Mouse (Mus musculus): ENCODE measurements around the gene Sh2d1b1. TPM values are rescaled to one million over a fixed set of nuclear protein-coding genes. Genes with fewer than 3 reads are reported as not detected.
A peak's percentile ranks its signal among the peaks of the same experiment; 100 is the strongest.

The Sh2d1b1 gene
- polyA plus RNA-seq, 1 experiment: 3.9 TPM

- peak; percentile 25 for DNase-seq
- TF ChIP-seq POLR2A (IDR thresholded peaks at IDR 0.05; ENCODE audit: borderline replicate concordance, extremely low read depth, low read depth, low read length) (no peak), CTCF (IDR thresholded peaks at IDR 0.05; ENCODE audit: insufficient read depth, low read length) (peak; percentile 24; the same call in 1 of the 2 replicates)
- Histone ChIP-seq H3K4me3 (replicated peaks; ENCODE audit: extremely low read depth, low read depth, low read length) (peak overlapping the region; percentile 19), H3K4me1 (ENCODE audit: control insufficient read depth, insufficient read depth, low read length) (no peaks in the 10 kb centered on the region)
- WGBS: 25% methylated on average over 9 of the region's 9 CpGs
Measured at GRCm38 (mm10) chr1:170292239-170292951, 15.3 kb downstream of the Sh2d1b1 start.

DNA sequence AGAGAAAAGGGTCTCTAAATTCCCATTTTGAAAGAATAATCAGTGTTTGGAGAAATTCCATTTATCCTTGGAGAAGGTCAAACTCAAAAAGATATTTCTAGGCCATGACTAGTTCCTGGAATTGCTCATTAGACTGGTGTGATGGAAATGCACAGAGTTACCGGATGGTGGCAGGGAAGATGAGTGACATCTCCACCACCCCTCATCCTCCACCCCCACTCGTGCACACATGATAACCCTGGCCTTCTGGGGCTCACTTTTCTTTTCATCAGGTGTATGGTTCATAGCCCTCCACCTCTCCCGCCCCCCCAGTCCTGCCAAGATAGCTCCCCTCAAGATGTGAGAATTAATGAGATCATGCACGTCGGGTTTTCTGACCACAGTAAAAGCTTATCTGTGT is 16.1 kb downstream of the Sh2d1b1 start:
- no peak for DNase-seq
- no peak for TF ChIP-seq POLR2A (IDR thresholded peaks at IDR 0.05; ENCODE audit: borderline replicate concordance, extremely low read depth, low read depth, low read length)
- Histone ChIP-seq H3K4me1 (ENCODE audit: control insufficient read depth, insufficient read depth, low read length) (no peaks in the 10 kb centered on the region), H3K4me3 (replicated peaks; ENCODE audit: extremely low read depth, low read depth, low read length) (no peak overlapping the region)
- 89% methylated on average over 5 of the region's 5 CpGs for WGBS

GRCm38 (mm10) chr1:170294786-170295570 is 17.9 kb downstream of the Sh2d1b1 start:
- no peak for DNase-seq
- WGBS: 73% methylated on average over 15 of the region's 15 CpGs
- TF ChIP-seq POLR2A (IDR thresholded peaks at IDR 0.05; ENCODE audit: borderline replicate concordance, extremely low read depth, low read depth, low read length) (no peak), CTCF (IDR thresholded peaks at IDR 0.05; ENCODE audit: insufficient read depth, low read length) (no peak)

GRCm38 (mm10) chr1:170299496-170299895 is 22.4 kb downstream of the Sh2d1b1 start:
- 77% methylated on average over 4 of the region's 4 CpGs for WGBS
- no peak overlapping the region for H3K4me3 ChIP-seq (replicated peaks; ENCODE audit: extremely low read depth, low read depth, low read length)
- TF ChIP-seq POLR2A (IDR thresholded peaks at IDR 0.05; ENCODE audit: borderline replicate concordance, extremely low read depth, low read depth, low read length): no peak
- no peak for TF ChIP-seq CTCF (IDR thresholded peaks at IDR 0.05; ENCODE audit: insufficient read depth, low read length)
- H3K4me1 ChIP-seq (ENCODE audit: control insufficient read depth, insufficient read depth, low read length): no peaks in the 10 kb centered on the region
- DNase-seq: no peak

More at GRCm38 (mm10) chr1:170294786-170295570, 17.9 kb downstream of the Sh2d1b1 start:
- Histone ChIP-seq H3K4me3 (replicated peaks; ENCODE audit: extremely low read depth, low read depth, low read length) (no peak overlapping the region), H3K4me1 (ENCODE audit: control insufficient read depth, insufficient read depth, low read length) (no peaks in the 10 kb centered on the region)

- no peak for DNase-seq
- no peak overlapping the region for H3K4me3 ChIP-seq (replicated peaks; ENCODE audit: extremely low read depth, low read depth, low read length)
- TF ChIP-seq CTCF (IDR thresholded peaks at IDR 0.05; ENCODE audit: insufficient read depth, low read length): no peak
- TF ChIP-seq POLR2A (IDR thresholded peaks at IDR 0.05; ENCODE audit: borderline replicate concordance, extremely low read depth, low read depth, low read length): no peak
- WGBS: 94% methylated on average over 9 of the region's 9 CpGs
- no peaks in the 10 kb centered on the region for H3K4me1 ChIP-seq (ENCODE audit: control insufficient read depth, insufficient read depth, low read length)
Measured at GRCm38 (mm10) chr1:170301686-170302085, 24.6 kb downstream of the Sh2d1b1 start.

- TF ChIP-seq CTCF (IDR thresholded peaks at IDR 0.05; ENCODE audit: insufficient read depth, low read length) (no peak), POLR2A (IDR thresholded peaks at IDR 0.05; ENCODE audit: borderline replicate concordance, extremely low read depth, low read depth, low read length) (no peak)
- WGBS: 87% methylated on average over 6 of the region's 6 CpGs
- no peak overlapping the region for H3K4me3 ChIP-seq (replicated peaks; ENCODE audit: extremely low read depth, low read depth, low read length)
- H3K4me1 ChIP-seq (ENCODE audit: control insufficient read depth, insufficient read depth, low read length): no peaks in the 10 kb centered on the region
- DNase-seq: no peak
Measured at GRCm38 (mm10) chr1:170302456-170302855, 25.3 kb downstream of the Sh2d1b1 start.

DNA sequence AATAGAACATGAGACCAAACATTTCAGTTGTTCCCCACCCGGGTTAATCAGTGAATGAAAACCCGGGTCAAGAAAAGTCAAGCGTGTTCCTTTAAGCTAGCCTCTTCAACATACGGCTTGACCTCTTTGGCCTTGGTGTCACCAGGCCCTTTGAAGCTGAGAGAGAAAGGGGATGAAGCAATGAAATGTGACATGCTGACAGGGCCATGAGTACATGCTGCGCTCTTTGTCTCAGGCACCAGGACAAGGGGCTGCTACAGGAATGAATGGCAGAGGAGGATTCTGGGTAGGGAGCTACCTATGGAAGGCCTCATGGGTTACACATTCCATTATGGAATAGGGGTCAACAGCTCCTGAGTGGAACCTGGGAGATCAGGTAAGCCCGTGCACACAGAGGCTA is 26.0 kb downstream of the Sh2d1b1 start:
- DNase-seq: no peak
- H3K4me1 ChIP-seq (ENCODE audit: control insufficient read depth, insufficient read depth, low read length): no peaks in the 10 kb centered on the region
- H3K4me3 ChIP-seq (replicated peaks; ENCODE audit: extremely low read depth, low read depth, low read length): no peak overlapping the region
- 83% methylated on average over 6 of the region's 6 CpGs for WGBS
- no peak for TF ChIP-seq POLR2A (IDR thresholded peaks at IDR 0.05; ENCODE audit: borderline replicate concordance, extremely low read depth, low read depth, low read length)
- no peak for TF ChIP-seq CTCF (IDR thresholded peaks at IDR 0.05; ENCODE audit: insufficient read depth, low read length)

DNA sequence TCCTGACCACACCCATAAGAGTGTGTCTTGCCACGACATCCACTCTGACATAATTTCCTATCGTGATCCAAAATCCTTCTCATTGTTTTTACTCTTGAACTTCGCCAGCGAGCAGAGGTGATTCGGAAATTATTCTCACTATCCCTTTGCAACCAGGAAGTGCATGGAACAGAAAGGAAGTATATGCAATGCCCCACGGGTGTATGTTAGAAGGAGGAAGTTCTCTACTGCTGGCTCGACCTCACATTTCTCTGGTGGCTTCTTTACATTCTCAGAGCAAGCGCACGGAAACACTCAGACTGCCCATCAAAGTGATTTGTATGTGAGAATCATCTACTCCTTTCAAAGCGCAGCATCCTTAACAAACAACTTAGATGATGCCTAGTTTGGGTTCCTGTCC is 27.9 kb downstream of the Sh2d1b1 start:
- no peaks in the 10 kb centered on the region for H3K4me1 ChIP-seq (ENCODE audit: control insufficient read depth, insufficient read depth, low read length)
- no peak overlapping the region for H3K4me3 ChIP-seq (replicated peaks; ENCODE audit: extremely low read depth, low read depth, low read length)
- WGBS: 66% methylated on average over 10 of the region's 10 CpGs
- TF ChIP-seq CTCF (IDR thresholded peaks at IDR 0.05; ENCODE audit: insufficient read depth, low read length) (no peak), POLR2A (IDR thresholded peaks at IDR 0.05; ENCODE audit: borderline replicate concordance, extremely low read depth, low read depth, low read length) (no peak)
- DNase-seq: no peak

- Histone ChIP-seq H3K4me3 (replicated peaks; ENCODE audit: extremely low read depth, low read depth, low read length) (no peak within 1 kb of the TSS), H3K4me1 (ENCODE audit: control insufficient read depth, insufficient read depth, low read length) (no peaks in the 10 kb centered on the region)
- no peak for DNase-seq
- 95% methylated on average over 4 of the region's 4 CpGs for WGBS
- no peak for TF ChIP-seq CTCF (IDR thresholded peaks at IDR 0.05; ENCODE audit: insufficient read depth, low read length)
- TF ChIP-seq POLR2A (IDR thresholded peaks at IDR 0.05; ENCODE audit: borderline replicate concordance, extremely low read depth, low read depth, low read length): no peak
Measured at GRCm38 (mm10) chr1:170306232-170306631, 29.1 kb downstream of the Sh2d1b1 start, which contains the start of gene Gm7694. Gm7694 (minus strand) TSS chr1:170306332.

All from lung, adult 2 months (tissue).